Mouse (Mus musculus) kidney, adult 2 months (tissue): ENCODE measurements around the gene Lag3.

Experiments
- CTCF ChIP-seq: fragments of 200-500 bp; conservative IDR thresholded peaks from 2 replicates; pipeline ENCODE4 v1.5.1; 2011; ENCODE audit warnings: low read depth, mild to moderate bottlenecking, control low read depth, low read length, moderate library complexity, mixed read lengths; ENCODE audit not compliant: insufficient read depth, insufficient read length
- POLR2A ChIP-seq: fragments of 200-500 bp; IDR thresholded peaks from one replicate; pipeline ENCODE4 v1.6.1; 2011; ENCODE audit warnings: low read depth, low read length, control low read depth

DNA sequence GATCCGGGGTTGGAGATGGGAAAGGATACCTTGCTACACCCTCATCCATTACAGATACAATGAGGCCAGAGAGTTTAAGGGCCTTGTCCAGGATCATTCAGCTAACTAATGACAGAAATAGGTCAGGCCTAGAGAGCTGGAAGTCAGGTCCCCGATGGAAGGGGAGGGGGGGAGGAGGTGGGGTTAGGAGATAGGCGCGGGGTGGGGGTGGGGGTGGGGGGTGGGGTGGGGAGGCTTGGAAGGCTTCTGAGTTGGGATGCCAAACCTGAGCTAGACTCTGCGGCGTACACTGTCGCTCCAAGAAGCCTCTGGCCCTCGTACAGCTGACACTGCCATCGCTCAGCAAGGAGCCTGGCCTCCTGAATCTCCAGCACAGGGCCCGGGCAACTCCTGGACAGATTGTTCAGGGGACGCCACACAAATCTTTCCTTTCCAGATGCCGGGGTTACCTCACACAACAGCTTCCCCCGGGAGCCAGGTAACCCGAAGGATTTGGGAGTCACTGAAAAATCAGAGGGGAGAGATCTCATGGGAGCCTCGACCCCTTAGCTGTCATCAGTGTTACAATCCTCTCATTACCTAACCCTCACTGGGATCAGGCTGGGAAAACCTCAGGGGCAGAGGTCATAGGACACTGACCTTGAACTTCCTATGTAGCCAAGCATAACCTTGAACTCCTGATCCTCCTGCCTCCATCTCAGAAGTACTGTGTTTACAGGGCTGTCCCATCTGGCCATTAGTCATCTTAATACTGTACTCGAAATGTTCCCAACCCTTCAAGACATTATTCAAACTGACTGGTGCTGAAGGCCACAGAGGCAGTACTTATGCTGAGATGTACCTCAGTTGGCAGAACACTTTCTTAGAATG is 6.3 kb downstream of the Lag3 start:
- no peak for TF ChIP-seq CTCF
- no peak for TF ChIP-seq POLR2A
